Mouse (Mus musculus) erythroblast, embryonic 14.5 days (primary cell): ENCODE measurements around the gene Card10. TPM values are rescaled to one million over a fixed set of nuclear protein-coding genes. Genes with fewer than 3 reads are reported as not detected.

Source experiments
- H3K27me3 ChIP-seq: 2 replicates; pipeline ENCODE4 v1.6.1; 2012; ENCODE audit warnings: inconsistent platforms; ENCODE audit not compliant: control insufficient read depth
- H3K36me3 ChIP-seq: 2 replicates; pipeline ENCODE4 v1.6.1; 2012; ENCODE audit warnings: mild to moderate bottlenecking, inconsistent platforms; ENCODE audit not compliant: control insufficient read depth
- H3K4me1 ChIP-seq: 2 replicates; pipeline ENCODE4 v1.6.1; 2012; ENCODE audit warnings: inconsistent platforms; ENCODE audit not compliant: control insufficient read depth
- H3K4me3 ChIP-seq: replicated peaks from 2 replicates; pipeline ENCODE3; 2012; ENCODE audit warnings: moderate library complexity, mild to moderate bottlenecking, inconsistent platforms
- H3K9me3 ChIP-seq: 2 replicates; pipeline ENCODE4 v1.6.1; 2012; ENCODE audit warnings: low read length, inconsistent platforms, mixed read lengths; ENCODE audit not compliant: control insufficient read depth
- GATA1 ChIP-seq: IDR thresholded peaks from 2 replicates; pipeline ENCODE4 v1.6.1; 2012; ENCODE audit warnings: low read length, inconsistent platforms, mixed read lengths
- TAL1 ChIP-seq: IDR thresholded peaks from 3 replicates; pipeline ENCODE4 v1.6.1; 2012; ENCODE audit warnings: low read length, inconsistent platforms, mixed read lengths
- polyA plus RNA-seq: library from polyadenylated mRNA; stranded (reverse); fragments of >175 nt; gene quantifications from 2 replicates; pipeline ENCODE4 v1.2.3, GENCODE M21; 2012

Gene Card10
- polyA plus RNA-seq, 1 experiment: 0.02 TPM

- no peaks in the 10 kb centered on the region for H3K4me1 ChIP-seq
These were observed 18.3 kb downstream of the Card10 start for GRCm38 (mm10) chr15:78784520-78784919.

GRCm38 (mm10) chr15:78782348-78783103 lies 20.3 kb downstream of the Card10 start:
- Histone ChIP-seq H3K9me3 (no peaks in the 10 kb centered on the region), H3K27me3 (no peaks in the 10 kb centered on the region), H3K4me3 (no peak overlapping the region), H3K4me1 (no peaks in the 10 kb centered on the region), H3K36me3 (no peaks in the 10 kb centered on the region; the same call in 1 of the 2 replicates)
- TF ChIP-seq TAL1 (no peak), GATA1 (no peak)

More at GRCm38 (mm10) chr15:78784520-78784919, 18.3 kb downstream of the Card10 start:
- Histone ChIP-seq H3K36me3 (no peaks in the 10 kb centered on the region; the same call in 1 of the 2 replicates), H3K27me3 (no peaks in the 10 kb centered on the region), H3K4me3 (no peak overlapping the region), H3K9me3 (no peaks in the 10 kb centered on the region)
- TF ChIP-seq TAL1 (no peak), GATA1 (no peak)

GRCm38 (mm10) chr15:78780908-78781307 lies 21.9 kb downstream of the Card10 start:
- Histone ChIP-seq H3K36me3 (peaks cover 5% of the 10 kb centered on the region; the same call in 1 of the 2 replicates), H3K9me3 (peaks cover 6% of the 10 kb centered on the region), H3K27me3 (no peaks in the 10 kb centered on the region), H3K4me3 (no peak overlapping the region), H3K4me1 (no peaks in the 10 kb centered on the region)
- TF ChIP-seq TAL1: no peak
- no peak for TF ChIP-seq GATA1

- no peaks in the 10 kb centered on the region for H3K4me1 ChIP-seq
- peaks cover 6% of the 10 kb centered on the region for H3K9me3 ChIP-seq
- no peak overlapping the region for H3K4me3 ChIP-seq
- no peak for TF ChIP-seq TAL1
- no peak for TF ChIP-seq GATA1
- peaks cover 8% of the 10 kb centered on the region; the same call in 1 of the 2 replicates for H3K36me3 ChIP-seq
- no peaks in the 10 kb centered on the region for H3K27me3 ChIP-seq
These were observed 22.5 kb downstream of the Card10 start for GRCm38 (mm10) chr15:78780359-78780758.

- H3K27me3 ChIP-seq: no peaks in the 10 kb centered on the region
- no peak for TF ChIP-seq GATA1
- no peak for TF ChIP-seq TAL1
These were observed 23.2 kb downstream of the Card10 start for GRCm38 (mm10) chr15:78779690-78780089.

GRCm38 (mm10) chr15:78779253-78779652 lies 23.6 kb downstream of the Card10 start:
- TF ChIP-seq GATA1: no peak
- no peak for TF ChIP-seq TAL1
- no peak overlapping the region for H3K4me3 ChIP-seq
- peaks cover 6% of the 10 kb centered on the region for H3K9me3 ChIP-seq
- H3K36me3 ChIP-seq: peaks cover 12% of the 10 kb centered on the region; the same call in 1 of the 2 replicates
- no peaks in the 10 kb centered on the region for H3K27me3 ChIP-seq
- H3K4me1 ChIP-seq: no peaks in the 10 kb centered on the region

More at GRCm38 (mm10) chr15:78779690-78780089, 23.2 kb downstream of the Card10 start:
- H3K36me3 ChIP-seq: peaks cover 12% of the 10 kb centered on the region; the same call in 1 of the 2 replicates
- H3K4me3 ChIP-seq: no peak overlapping the region
- no peaks in the 10 kb centered on the region for H3K4me1 ChIP-seq
- peaks cover 6% of the 10 kb centered on the region for H3K9me3 ChIP-seq

GRCm38 (mm10) chr15:78778077-78778870 lies 24.6 kb downstream of the Card10 start:
- no peaks in the 10 kb centered on the region for H3K27me3 ChIP-seq
- H3K4me1 ChIP-seq: peaks cover 4% of the 10 kb centered on the region
- peaks cover 6% of the 10 kb centered on the region for H3K9me3 ChIP-seq
- no peak for TF ChIP-seq TAL1
- no peak for TF ChIP-seq GATA1
- H3K36me3 ChIP-seq: peaks cover 12% of the 10 kb centered on the region; the same call in 1 of the 2 replicates
- H3K4me3 ChIP-seq: no peak overlapping the region

- Histone ChIP-seq H3K4me1 (peaks cover 21% of the 10 kb centered on the region), H3K9me3 (peaks cover 17% of the 10 kb centered on the region), H3K4me3 (peak within 1 kb of the TSS; percentile 42), H3K27me3 (no peaks in the 10 kb centered on the region), H3K36me3 (peaks cover 12% of the 10 kb centered on the region; the same call in 1 of the 2 replicates)
- TF ChIP-seq GATA1 (no peak), TAL1 (no peak)
These were observed 29.5 kb downstream of the Card10 start, which contains the start of gene Mfng for GRCm38 (mm10) chr15:78773290-78773729. Gene Mfng (minus strand): TSS chr15:78773475.

GRCm38 (mm10) chr15:78772856-78773255 lies 30.0 kb downstream of the Card10 start:
- TF ChIP-seq TAL1 (no peak), GATA1 (no peak)
- Histone ChIP-seq H3K36me3 (peaks cover 12% of the 10 kb centered on the region; the same call in 1 of the 2 replicates), H3K4me3 (peak overlapping the region; percentile 42), H3K4me1 (peaks cover 21% of the 10 kb centered on the region), H3K27me3 (no peaks in the 10 kb centered on the region), H3K9me3 (peaks cover 17% of the 10 kb centered on the region)
